Mouse (Mus musculus) heart, adult 2 months (tissue): ENCODE results near the gene Hsd17b12. TPM values are rescaled to one million over a fixed set of nuclear protein-coding genes. Genes with fewer than 3 reads are reported as not detected.

Experiments
- DNase-seq, 2 experiments: peaks; one replicate each; pipeline ENCODE4 v3.0.0; 2021
- H3K27ac ChIP-seq: fragments of 200-600 bp; 2 replicates; pipeline ENCODE4 v1.8.1; 2022
- H3K27me3 ChIP-seq: fragments of 200-500 bp; 2 replicates; pipeline ENCODE4 v1.6.1; 2012; ENCODE audit warnings: mild to moderate bottlenecking, low read length, inconsistent platforms, mixed read lengths; ENCODE audit not compliant: control insufficient read depth, insufficient read depth
- H3K36me3 ChIP-seq: fragments of 200-500 bp; 2 replicates; pipeline ENCODE4 v1.6.1; 2012; ENCODE audit warnings: low read length, inconsistent platforms; ENCODE audit not compliant: control insufficient read depth, insufficient read depth
- H3K4me1 ChIP-seq: fragments of 200-500 bp; 2 replicates; pipeline ENCODE4 v1.6.1; 2011; ENCODE audit warnings: low read length; ENCODE audit not compliant: control insufficient read depth, insufficient read depth
- H3K4me3 ChIP-seq: fragments of 200-600 bp; 2 replicates; pipeline ENCODE4 v1.8.1; 2022
- H3K79me2 ChIP-seq: fragments of 200-500 bp; replicated peaks from 2 replicates; pipeline ENCODE4 v1.6.1; 2012; ENCODE audit warnings: mild to moderate bottlenecking, inconsistent platforms, low read length, moderate library complexity, mixed read lengths; ENCODE audit not compliant: control insufficient read depth, insufficient read depth
- H3K9ac ChIP-seq: fragments of 200-500 bp; 2 replicates; pipeline ENCODE4 v1.6.1; 2012; ENCODE audit warnings: low read depth, mild to moderate bottlenecking, control low read depth, inconsistent platforms, low read length, mixed read lengths
- CTCF ChIP-seq: fragments of 200-600 bp; IDR thresholded peaks from 2 replicates; pipeline ENCODE4 v1.8.1; 2022; ENCODE audit warnings: antibody characterized with exemption, mild to moderate bottlenecking, moderate library complexity
- EP300 ChIP-seq: fragments of 200-500 bp; IDR thresholded peaks from 2 replicates; pipeline ENCODE4 v1.6.1; 2011; ENCODE audit warnings: low read depth, low read length, control low read depth; ENCODE audit not compliant: insufficient read depth
- POLR2A ChIP-seq: fragments of 200-500 bp; IDR thresholded peaks from 2 replicates; pipeline ENCODE4 v1.6.1; 2011; ENCODE audit warnings: mild to moderate bottlenecking, low read depth, low read length, control low read depth; ENCODE audit not compliant: insufficient read depth
- WGBS: fragments of 180-500 bp; shearing (Covaris S2); methylation state at CpG from one replicate; pipeline ENCODE4 v1.1.7; 2018; 5-methylcytosine and 5-hydroxymethylcytosine counted together
- intact Hi-C: fragments of 180-260 bp; cut with DNase I; formaldehyde crosslinking; loops from one replicate; pipeline ENCODE4 v1.15.1; 2025
- polyA plus RNA-seq: library from polyadenylated mRNA; depleted of rRNA; stranded (reverse); fragments of >200 nt; gene quantifications from 2 replicates; pipeline ENCODE4 v1.2.3, GENCODE M21; 2012
- total RNA-seq, 2 experiments: library from RNA; stranded (reverse); gene quantifications; 2 replicates each; pipeline ENCODE4 v1.2.3; 2021

Gene Hsd17b12
- total and polyA plus RNA-seq, 3 experiments = 12.5 to 20.1 (median 19.9) TPM

- H3K27ac ChIP-seq = no peak overlapping the region
- TF ChIP-seq EP300 = no peak
- no peak for TF ChIP-seq CTCF
- TF ChIP-seq POLR2A = no peak
- WGBS = 97% methylated on average over 3 of the region's 3 CpGs
- H3K36me3 ChIP-seq = no peaks in the 10 kb centered on the region
- no peak overlapping the region for H3K4me3 ChIP-seq
- intact Hi-C loops = no loop called here
- no peaks in the 10 kb centered on the region for H3K4me1 ChIP-seq
- no peak for DNase-seq
- no peaks in the 10 kb centered on the region for H3K27me3 ChIP-seq
- no peak overlapping the region for H3K9ac ChIP-seq
- no peaks in the 10 kb centered on the region for H3K79me2 ChIP-seq
Measured at GRCm38 (mm10) chr2:94050901-94051300, 106.9 kb downstream of the Hsd17b12 start.

GRCm38 (mm10) chr2:94049471-94050176 lies 108.1 kb downstream of the Hsd17b12 start:
- H3K27me3 ChIP-seq = no peaks in the 10 kb centered on the region
- DNase-seq = no peak
- no peaks in the 10 kb centered on the region for H3K79me2 ChIP-seq
- H3K4me1 ChIP-seq = no peaks in the 10 kb centered on the region
- H3K36me3 ChIP-seq = no peaks in the 10 kb centered on the region
- WGBS = 77% methylated on average over 5 of the region's 5 CpGs
- H3K9ac ChIP-seq = no peak overlapping the region
- no peak overlapping the region for H3K4me3 ChIP-seq
- no peak overlapping the region for H3K27ac ChIP-seq
- intact Hi-C loops = no loop called here
- no peak for TF ChIP-seq EP300
- TF ChIP-seq CTCF = no peak
- no peak for TF ChIP-seq POLR2A

- Histone ChIP-seq H3K4me1 (no peaks in the 10 kb centered on the region), H3K27ac (no peak overlapping the region), H3K4me3 (no peak overlapping the region), H3K79me2 (no peaks in the 10 kb centered on the region), H3K36me3 (no peaks in the 10 kb centered on the region), H3K27me3 (no peaks in the 10 kb centered on the region), H3K9ac (no peak overlapping the region)
- intact Hi-C loops = no loop called here
- 71% methylated on average over 5 of the region's 5 CpGs for WGBS
- TF ChIP-seq POLR2A (no peak), EP300 (no peak), CTCF (no peak)
- DNase-seq = no peak
Measured at GRCm38 (mm10) chr2:94048733-94049470, 108.9 kb downstream of the Hsd17b12 start.

- WGBS = 65% methylated on average over 1 of the region's 1 CpGs
- no peak for DNase-seq
- peaks cover under 1% of the 10 kb centered on the region for H3K4me1 ChIP-seq
- H3K27me3 ChIP-seq = no peaks in the 10 kb centered on the region
- no peak overlapping the region for H3K4me3 ChIP-seq
- H3K27ac ChIP-seq = no peak overlapping the region
- no peak overlapping the region for H3K9ac ChIP-seq
- H3K36me3 ChIP-seq = no peaks in the 10 kb centered on the region
- intact Hi-C loops = no loop called here
- TF ChIP-seq EP300 (no peak), POLR2A (no peak), CTCF (no peak)
- no peaks in the 10 kb centered on the region for H3K79me2 ChIP-seq
Measured at GRCm38 (mm10) chr2:94048271-94048670, 109.5 kb downstream of the Hsd17b12 start.

- TF ChIP-seq EP300 = no peak
- TF ChIP-seq POLR2A = no peak
- Histone ChIP-seq H3K9ac (no peak overlapping the region), H3K36me3 (no peaks in the 10 kb centered on the region), H3K27ac (no peak overlapping the region), H3K4me1 (peaks cover 1% of the 10 kb centered on the region), H3K27me3 (no peaks in the 10 kb centered on the region), H3K79me2 (no peaks in the 10 kb centered on the region), H3K4me3 (no peak overlapping the region)
- intact Hi-C loops = no loop called here
- WGBS = 16% methylated on average over 6 of the region's 6 CpGs
- DNase-seq = no peak
Measured at GRCm38 (mm10) chr2:94045411-94046090, 112.2 kb downstream of the Hsd17b12 start.
